Mouse (Mus musculus): ENCODE measurements around the gene Adprhl2. TPM values are rescaled to one million over a fixed set of nuclear protein-coding genes. Genes with fewer than 3 reads are reported as not detected.

Adprhl2 gene
- polyA plus RNA-seq, 1 experiment from 2014 or later = 72.4 TPM

GRCm38 (mm10) chr4:126301584-126302309, 19.8 kb downstream of the Adprhl2 start:
- H3K9ac ChIP-seq = 0 out of 2 replicates have a peak overlapping the region, but pooled peaks have one; percentile 29

GRCm38 (mm10) chr4:126300916-126301583, 20.5 kb downstream of the Adprhl2 start:
- H3K4me3 ChIP-seq (replicated peaks) = peak overlapping the region; percentile 31
- H3K9me3 ChIP-seq = peaks cover 2% of the 10 kb centered on the region
- peak overlapping the region; percentile 29; the same call in 1 of the 2 replicates for H3K9ac ChIP-seq
- ATAC-seq (ENCODE audit: low FRiP score) = no peak
- peaks cover 24% of the 10 kb centered on the region for H3K4me1 ChIP-seq
- under 1% methylated on average over 49 of the region's 50 CpGs for WGBS
- no peak overlapping the region for H3K27ac ChIP-seq
- H3K4me2 ChIP-seq = peak overlapping the region; percentile 42
- no peaks in the 10 kb centered on the region for H3K36me3 ChIP-seq (replicated peaks)
- H3K27me3 ChIP-seq = peaks cover 84% of the 10 kb centered on the region

More at GRCm38 (mm10) chr4:126301584-126302309, 19.8 kb downstream of the Adprhl2 start:
- Histone ChIP-seq H3K9me3 (peaks cover 4% of the 10 kb centered on the region), H3K36me3 (replicated peaks) (no peaks in the 10 kb centered on the region), H3K27ac (no peak overlapping the region), H3K27me3 (peaks cover 77% of the 10 kb centered on the region), H3K4me2 (peak overlapping the region; percentile 42), H3K4me1 (peaks cover 19% of the 10 kb centered on the region), H3K4me3 (replicated peaks) (peak overlapping the region; percentile 31)
- 5% methylated on average over 27 of the region's 27 CpGs for WGBS
- ATAC-seq (ENCODE audit: low FRiP score) = no peak

GRCm38 (mm10) chr4:126296617-126297101, 24.8 kb downstream of the Adprhl2 start:
- Histone ChIP-seq H3K27me3 (peaks cover 78% of the 10 kb centered on the region), H3K27ac (peak overlapping the region; percentile 14; the same call in 1 of the 2 replicates), H3K9ac (peak overlapping the region; percentile 59), H3K4me1 (peaks cover 21% of the 10 kb centered on the region), H3K9me3 (no peaks in the 10 kb centered on the region), H3K36me3 (replicated peaks) (no peaks in the 10 kb centered on the region), H3K4me2 (peak overlapping the region; percentile 56), H3K4me3 (replicated peaks) (peak overlapping the region; percentile 31)
- no peak for ATAC-seq (ENCODE audit: low FRiP score)
- WGBS = 1% methylated on average over 34 of the region's 34 CpGs

- H3K4me3 ChIP-seq (replicated peaks) = no peak overlapping the region
- H3K27ac ChIP-seq = no peak overlapping the region
- 35% methylated on average over 4 of the region's 4 CpGs for WGBS
- no peak overlapping the region for H3K9ac ChIP-seq
- H3K4me1 ChIP-seq = peaks cover 19% of the 10 kb centered on the region
- H3K36me3 ChIP-seq (replicated peaks) = no peaks in the 10 kb centered on the region
- H3K4me2 ChIP-seq = no peak overlapping the region
- ATAC-seq (ENCODE audit: low FRiP score) = no peak
- H3K27me3 ChIP-seq = peaks cover 78% of the 10 kb centered on the region
- H3K9me3 ChIP-seq = no peaks in the 10 kb centered on the region
These were observed 25.6 kb downstream of the Adprhl2 start for GRCm38 (mm10) chr4:126295937-126296336.

GRCm38 (mm10) chr4:126295152-126295551, 26.4 kb downstream of the Adprhl2 start:
- Histone ChIP-seq H3K4me1 (peaks cover 16% of the 10 kb centered on the region), H3K27me3 (peaks cover 76% of the 10 kb centered on the region), H3K9me3 (no peaks in the 10 kb centered on the region), H3K4me2 (no peak overlapping the region), H3K27ac (no peak overlapping the region), H3K36me3 (replicated peaks) (no peaks in the 10 kb centered on the region), H3K4me3 (replicated peaks) (no peak overlapping the region), H3K9ac (no peak overlapping the region)
- no peak for ATAC-seq (ENCODE audit: low FRiP score)
- WGBS = 64% methylated on average over 6 of the region's 6 CpGs

GRCm38 (mm10) chr4:126291196-126291595, 30.3 kb downstream of the Adprhl2 start:
- 25% methylated on average over 13 of the region's 13 CpGs for WGBS
- ATAC-seq (ENCODE audit: low FRiP score) = no peak
- H3K4me2 ChIP-seq = no peak overlapping the region

GRCm38 (mm10) chr4:126290314-126290713, 31.2 kb downstream of the Adprhl2 start:
- peaks cover 9% of the 10 kb centered on the region; the same call in 1 of the 2 replicates for H3K9me3 ChIP-seq
- H3K36me3 ChIP-seq (replicated peaks) = no peaks in the 10 kb centered on the region
- no peak overlapping the region for H3K27ac ChIP-seq
- H3K4me1 ChIP-seq = peaks cover 20% of the 10 kb centered on the region
- no peak overlapping the region for H3K4me3 ChIP-seq (replicated peaks)
- no peak for ATAC-seq (ENCODE audit: low FRiP score)
- H3K27me3 ChIP-seq = peaks cover 74% of the 10 kb centered on the region
- WGBS = 82% methylated on average over 8 of the region's 8 CpGs
- no peak overlapping the region for H3K4me2 ChIP-seq
- H3K9ac ChIP-seq = no peak overlapping the region

More at GRCm38 (mm10) chr4:126291196-126291595, 30.3 kb downstream of the Adprhl2 start:
- no peak overlapping the region for H3K27ac ChIP-seq
- peaks cover 76% of the 10 kb centered on the region for H3K27me3 ChIP-seq
- H3K9ac ChIP-seq = no peak overlapping the region; the same call in 1 of the 2 replicates
- H3K4me1 ChIP-seq = peaks cover 20% of the 10 kb centered on the region
- H3K4me3 ChIP-seq (replicated peaks) = no peak overlapping the region
- H3K9me3 ChIP-seq = 0 out of 2 replicates have a peak, but pooled peaks cover 5% of the 10 kb centered on the region
- H3K36me3 ChIP-seq (replicated peaks) = no peaks in the 10 kb centered on the region

- Histone ChIP-seq H3K4me1 (peaks cover 20% of the 10 kb centered on the region), H3K36me3 (replicated peaks) (no peaks in the 10 kb centered on the region), H3K27me3 (peaks cover 76% of the 10 kb centered on the region), H3K9ac (no peak overlapping the region), H3K4me2 (no peak overlapping the region; the same call in 1 of the 2 replicates), H3K4me3 (replicated peaks) (no peak overlapping the region; the same call in 1 of the 2 replicates), H3K9me3 (peaks cover 9% of the 10 kb centered on the region; the same call in 1 of the 2 replicates), H3K27ac (no peak overlapping the region)
- WGBS = 43% methylated on average over 17 of the region's 17 CpGs
- ATAC-seq (ENCODE audit: low FRiP score) = no peak
These were observed 33.3 kb downstream of the Adprhl2 start for GRCm38 (mm10) chr4:126288085-126288666.

GRCm38 (mm10) chr4:126287302-126287995, 34.1 kb downstream of the Adprhl2 start:
- H3K4me2 ChIP-seq = no peak overlapping the region
- peak overlapping the region; percentile 41; the same call in 1 of the 2 replicates for H3K4me3 ChIP-seq (replicated peaks)

GRCm38 (mm10) chr4:126286492-126286891, 35.0 kb downstream of the Adprhl2 start, which contains the start of gene Col8a2:
TSS of gene Col8a2 (plus strand) at chr4:126286793.
- H3K9ac ChIP-seq = peak within 1 kb of the TSS; percentile 44
- H3K4me3 ChIP-seq (replicated peaks) = peak within 1 kb of the TSS; percentile 41
- 0 out of 2 replicates have a peak within 1 kb of the TSS, but pooled peaks have one; percentile 19 for H3K27ac ChIP-seq
- no peaks in the 10 kb centered on the region for H3K36me3 ChIP-seq (replicated peaks)
- H3K4me1 ChIP-seq = peaks cover 20% of the 10 kb centered on the region
- H3K9me3 ChIP-seq = peaks cover 9% of the 10 kb centered on the region; the same call in 1 of the 2 replicates
- H3K27me3 ChIP-seq = peaks cover 74% of the 10 kb centered on the region
- H3K4me2 ChIP-seq = peak within 1 kb of the TSS; percentile 52
- ATAC-seq (ENCODE audit: low FRiP score) = no peak
- WGBS = 2% methylated on average over 42 of the region's 42 CpGs

More at GRCm38 (mm10) chr4:126287302-126287995, 34.1 kb downstream of the Adprhl2 start:
- Histone ChIP-seq H3K9ac (no peak overlapping the region), H3K9me3 (peaks cover 9% of the 10 kb centered on the region; the same call in 1 of the 2 replicates), H3K4me1 (peaks cover 20% of the 10 kb centered on the region), H3K36me3 (replicated peaks) (no peaks in the 10 kb centered on the region), H3K27me3 (peaks cover 78% of the 10 kb centered on the region), H3K27ac (0 out of 2 replicates have a peak overlapping the region, but pooled peaks have one; percentile 9)
- no peak for ATAC-seq (ENCODE audit: low FRiP score)
- WGBS = 40% methylated on average over 11 of the region's 11 CpGs

- Histone ChIP-seq H3K9ac (no peak overlapping the region), H3K27ac (no peak overlapping the region), H3K9me3 (peaks cover 9% of the 10 kb centered on the region; the same call in 1 of the 2 replicates), H3K27me3 (peaks cover 48% of the 10 kb centered on the region), H3K36me3 (replicated peaks) (no peaks in the 10 kb centered on the region), H3K4me1 (peaks cover 15% of the 10 kb centered on the region), H3K4me3 (replicated peaks) (no peak overlapping the region), H3K4me2 (no peak overlapping the region)
- ATAC-seq (ENCODE audit: low FRiP score) = no peak
- 91% methylated on average over 8 of the region's 8 CpGs for WGBS
These were observed 37.9 kb downstream of the Adprhl2 start for GRCm38 (mm10) chr4:126283582-126283981.

Data from forebrain, embryonic 12.5 days (tissue).